Mouse (Mus musculus): Measurements from ENCODE around the gene Acads. TPM values are rescaled to one million over a fixed set of nuclear protein-coding genes. Genes with fewer than 3 reads are reported as not detected.

The Acads gene
- polyA plus RNA-seq, 1 experiment from 2014 or later: 141 TPM

GRCm38 (mm10) chr5:115160655-115161054, 41.5 kb upstream of the Acads start:
- POLR2A ChIA-PET: interaction anchor here (0.6 to 1.5 kb wide), 3 partner anchors 10 to 140 kb away, joined by 3 read pairs; partner anchors contain the start of gene Dynll1

DNA sequence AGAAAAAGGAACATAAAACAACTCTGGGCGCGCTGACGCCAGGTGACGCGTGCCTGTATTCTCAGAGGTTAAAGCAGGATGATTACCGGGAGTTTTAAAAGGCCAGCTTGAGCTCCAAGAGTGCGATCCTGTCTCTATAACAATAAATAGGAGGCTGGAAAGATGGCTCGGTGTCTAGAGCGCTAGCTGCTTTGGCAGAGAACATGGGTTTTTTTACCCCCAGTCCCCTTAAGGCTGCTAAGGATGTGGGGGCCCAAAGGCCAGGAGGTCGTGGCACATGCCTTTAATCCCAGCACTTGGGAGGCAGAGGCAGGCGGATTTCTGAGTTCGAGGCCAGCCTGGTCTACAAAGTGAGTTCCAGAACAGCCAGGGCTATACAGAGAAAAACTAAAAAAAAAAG, 40.0 kb upstream of the Acads start:
- POLR2A ChIA-PET: no interaction called here
- ATAC-seq (no peak), DNase-seq (ENCODE audit: low read depth, low spot score) (no peak)
- H3K27me3 ChIP-seq: no peaks in the 10 kb centered on the region
- in situ Hi-C loops (cut with MboI; ENCODE audit: low pct_unique_long_range_greater_than_20kb): no loop called here
- no peak for TF ChIP-seq CTCF (IDR thresholded peaks at IDR 0.05)
- CTCF ChIA-PET: interaction anchor here (0.9 to 1.9 kb wide), 4 partner anchors 16 to 189 kb away, joined by 3 to 7 read pairs (median 3); no protein-coding TSS in a partner anchor

More at GRCm38 (mm10) chr5:115160655-115161054, 41.5 kb upstream of the Acads start:
- H3K27me3 ChIP-seq: no peaks in the 10 kb centered on the region
- no peak for TF ChIP-seq CTCF (IDR thresholded peaks at IDR 0.05)
- no peak for ATAC-seq
- DNase-seq (ENCODE audit: low read depth, low spot score): no peak
- in situ Hi-C loops (cut with MboI; ENCODE audit: low pct_unique_long_range_greater_than_20kb): no loop called here
- CTCF ChIA-PET: interaction anchor here (1.2 to 1.9 kb wide), 4 partner anchors 9 to 182 kb away, joined by 3 to 7 read pairs (median 3); no protein-coding TSS in a partner anchor

DNA sequence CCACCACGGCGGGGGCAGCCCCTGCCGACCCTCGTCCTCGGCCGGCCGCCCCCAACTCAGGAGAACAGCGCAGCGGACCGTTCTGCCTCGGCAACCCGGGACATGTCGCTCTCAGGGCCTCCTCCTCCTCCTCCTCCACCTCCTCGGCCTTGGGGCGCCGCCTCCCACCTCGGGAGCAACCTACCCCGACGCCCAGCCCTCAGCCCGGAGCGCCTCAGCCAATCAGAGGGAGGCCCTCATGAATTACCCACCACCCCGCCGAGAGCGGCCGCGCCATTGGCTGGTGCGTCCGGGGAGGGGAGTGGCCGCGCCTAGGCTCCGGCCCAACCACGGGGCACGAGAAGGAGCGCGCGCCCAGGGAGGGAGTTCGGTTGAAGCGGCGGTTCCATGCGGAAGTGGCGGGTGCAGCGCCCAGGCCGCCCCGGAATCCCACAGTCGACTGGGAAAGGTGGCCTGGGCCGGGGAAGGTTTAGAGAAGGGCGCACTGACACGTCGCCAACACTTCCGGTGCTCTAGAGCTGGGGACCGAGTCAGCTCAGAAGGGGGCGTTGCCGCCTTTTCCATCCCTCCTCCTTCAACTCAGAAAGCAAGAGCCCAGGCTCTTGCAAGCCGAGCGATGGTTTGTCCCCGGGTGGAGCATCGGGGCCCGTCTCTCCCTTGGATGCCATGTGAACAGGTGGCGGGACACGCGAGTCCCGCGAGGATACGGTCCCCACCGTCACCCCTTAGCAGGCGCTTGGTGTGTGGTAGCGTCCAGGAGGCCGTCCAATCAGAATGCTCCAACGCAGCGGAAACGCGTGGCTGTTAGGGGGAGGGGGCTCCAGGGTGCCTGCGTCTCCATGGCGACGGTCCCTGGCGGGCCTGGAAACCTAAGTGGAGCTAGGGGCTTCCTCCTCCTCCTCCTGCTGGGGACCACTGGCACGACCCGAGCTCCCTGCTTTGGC, 39.2 kb upstream of the Acads start, which contains the start of gene Mlec:
TSS of gene Mlec (minus strand) at position 140 of the 944 bp plus-strand sequence.
- DNase-seq (ENCODE audit: low read depth, low spot score) (peak; percentile 93), ATAC-seq (peak; percentile 94)
- CTCF ChIA-PET: interaction anchor here (1.6 to 1.9 kb wide), 2 partner anchors 33 kb away, joined by 4 to 7 read pairs; no protein-coding TSS in a partner anchor
- no peak for TF ChIP-seq CTCF (IDR thresholded peaks at IDR 0.05)
- H3K27me3 ChIP-seq: no peaks in the 10 kb centered on the region
- in situ Hi-C loops (cut with MboI; ENCODE audit: low pct_unique_long_range_greater_than_20kb): no loop called here
- POLR2A ChIA-PET: interaction anchor here (0.6 to 1.1 kb wide), 5 partner anchors 36 to 402 kb away, joined by 3 to 4 read pairs (median 3); no protein-coding TSS in a partner anchor

- in situ Hi-C loops (cut with MboI; ENCODE audit: low pct_unique_long_range_greater_than_20kb): no loop called here
- no peak for TF ChIP-seq CTCF (IDR thresholded peaks at IDR 0.05)
- no peaks in the 10 kb centered on the region for H3K27me3 ChIP-seq
- no peak for ATAC-seq
- DNase-seq (ENCODE audit: low read depth, low spot score): no peak
- POLR2A ChIA-PET: interaction anchor here (0.6 to 1.1 kb wide), 7 partner anchors 9 to 483 kb away, joined by 3 to 6 read pairs (median 4); partner anchors contain the start of gene Rnf10
- CTCF ChIA-PET: interaction anchor here (1.6 kb wide), 1 partner anchor 32 kb away, joined by 4 read pairs; no protein-coding TSS in a partner anchor
Measured at GRCm38 (mm10) chr5:115156933-115157589, 37.9 kb upstream of the Acads start.

DNA sequence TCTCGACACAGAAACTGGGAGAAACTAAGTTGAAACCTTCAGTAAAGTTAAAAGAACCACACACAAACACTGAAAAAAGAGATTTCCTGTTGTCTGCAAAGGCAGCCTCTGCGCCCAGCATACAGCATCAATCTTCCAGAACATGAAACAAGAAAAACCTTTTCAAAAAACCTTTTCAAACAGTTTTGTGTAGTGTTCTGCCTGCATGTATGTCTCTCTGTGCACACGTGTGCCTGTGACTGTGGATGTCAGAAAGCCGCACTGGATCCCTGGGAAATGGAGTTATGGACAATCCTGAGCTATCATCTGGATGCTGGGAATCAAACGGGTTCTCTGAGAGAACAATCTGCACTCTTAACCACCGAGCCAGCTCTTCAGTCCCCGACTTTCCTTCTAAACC, 37.3 kb upstream of the Acads start:
- in situ Hi-C loops (cut with MboI; ENCODE audit: low pct_unique_long_range_greater_than_20kb): no loop called here
- no peaks in the 10 kb centered on the region for H3K27me3 ChIP-seq
- POLR2A ChIA-PET: interaction anchor here (0.6 to 1.6 kb wide), 3 partner anchors 10 to 116 kb away, joined by 5 to 6 read pairs (median 6); partner anchors contain the start of genes Acads and Rnf10
- TF ChIP-seq CTCF (IDR thresholded peaks at IDR 0.05): no peak
- ATAC-seq: no peak
- no peak for DNase-seq (ENCODE audit: low read depth, low spot score)
- CTCF ChIA-PET: interaction anchor here (1.1 to 2.8 kb wide), 4 partner anchors 10 to 178 kb away, joined by 3 to 11 read pairs (median 4); no protein-coding TSS in a partner anchor

DNA sequence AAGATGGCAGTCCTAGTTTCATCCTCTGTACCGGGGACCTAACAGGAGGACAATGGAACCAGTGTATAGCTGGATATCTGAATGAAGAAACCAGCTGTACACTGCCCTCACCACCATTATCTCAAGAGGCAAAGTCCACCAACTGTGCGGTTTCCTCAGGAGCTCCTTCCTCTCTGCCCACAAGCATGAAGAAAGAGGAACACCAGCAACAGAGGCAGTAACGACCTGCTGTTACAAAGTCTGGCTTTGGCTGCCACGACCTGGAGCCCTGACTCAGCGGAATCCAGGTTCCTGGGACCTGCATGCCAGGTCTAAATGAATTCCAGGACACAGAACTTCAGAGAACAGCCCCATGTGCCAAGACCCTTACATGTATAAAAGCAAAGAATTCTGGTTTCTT, 36.7 kb upstream of the Acads start:
- POLR2A ChIA-PET: interaction anchor here (0.9 to 1.6 kb wide), 3 partner anchors 11 to 37 kb away, joined by 4 to 6 read pairs (median 6); partner anchors contain the start of gene Acads

DNA sequence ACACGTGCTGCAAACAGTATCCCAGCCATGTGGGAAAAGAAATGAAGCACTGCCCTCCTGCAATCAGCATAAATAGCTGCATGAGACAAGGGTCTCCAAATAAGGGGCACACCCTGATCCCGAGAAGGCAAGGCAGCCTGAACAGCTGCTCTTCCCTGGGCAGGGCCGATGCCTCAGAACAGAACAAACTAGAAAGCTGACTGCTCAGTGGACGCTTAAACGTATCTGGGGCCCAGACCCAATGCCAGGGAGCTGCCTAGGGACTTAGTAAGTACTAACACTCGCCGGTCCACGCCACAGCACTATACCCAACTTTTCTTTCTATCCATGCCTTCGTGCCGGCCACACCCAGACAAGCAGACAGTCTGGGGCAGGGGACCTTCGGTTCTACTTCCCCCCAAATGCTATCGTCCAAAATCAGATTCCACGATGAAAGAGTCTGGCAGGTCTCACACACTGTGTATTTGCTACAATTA, 36.0 kb upstream of the Acads start:
- ATAC-seq (no peak), DNase-seq (ENCODE audit: low read depth, low spot score) (no peak)
- H3K27me3 ChIP-seq: no peaks in the 10 kb centered on the region
- CTCF ChIA-PET: interaction anchor here (1.0 to 2.8 kb wide), 5 partner anchors 10 to 177 kb away, joined by 3 to 11 read pairs (median 4); no protein-coding TSS in a partner anchor
- POLR2A ChIA-PET: interaction anchor here (0.9 to 1.6 kb wide), 2 partner anchors 34 to 37 kb away, joined by 4 to 6 read pairs; partner anchors contain the start of gene Acads
- in situ Hi-C loops (cut with MboI; ENCODE audit: low pct_unique_long_range_greater_than_20kb): no loop called here
- TF ChIP-seq CTCF (IDR thresholded peaks at IDR 0.05): no peak

More for the DNA sequence above, 36.7 kb upstream of the Acads start:
- no peak for TF ChIP-seq CTCF (IDR thresholded peaks at IDR 0.05)
- no peak for ATAC-seq
- in situ Hi-C loops (cut with MboI; ENCODE audit: low pct_unique_long_range_greater_than_20kb): no loop called here
- no peak for DNase-seq (ENCODE audit: low read depth, low spot score)
- no peaks in the 10 kb centered on the region for H3K27me3 ChIP-seq
- CTCF ChIA-PET: interaction anchor here (1.0 to 2.8 kb wide), 5 partner anchors 10 to 177 kb away, joined by 3 to 11 read pairs (median 4); no protein-coding TSS in a partner anchor

DNA sequence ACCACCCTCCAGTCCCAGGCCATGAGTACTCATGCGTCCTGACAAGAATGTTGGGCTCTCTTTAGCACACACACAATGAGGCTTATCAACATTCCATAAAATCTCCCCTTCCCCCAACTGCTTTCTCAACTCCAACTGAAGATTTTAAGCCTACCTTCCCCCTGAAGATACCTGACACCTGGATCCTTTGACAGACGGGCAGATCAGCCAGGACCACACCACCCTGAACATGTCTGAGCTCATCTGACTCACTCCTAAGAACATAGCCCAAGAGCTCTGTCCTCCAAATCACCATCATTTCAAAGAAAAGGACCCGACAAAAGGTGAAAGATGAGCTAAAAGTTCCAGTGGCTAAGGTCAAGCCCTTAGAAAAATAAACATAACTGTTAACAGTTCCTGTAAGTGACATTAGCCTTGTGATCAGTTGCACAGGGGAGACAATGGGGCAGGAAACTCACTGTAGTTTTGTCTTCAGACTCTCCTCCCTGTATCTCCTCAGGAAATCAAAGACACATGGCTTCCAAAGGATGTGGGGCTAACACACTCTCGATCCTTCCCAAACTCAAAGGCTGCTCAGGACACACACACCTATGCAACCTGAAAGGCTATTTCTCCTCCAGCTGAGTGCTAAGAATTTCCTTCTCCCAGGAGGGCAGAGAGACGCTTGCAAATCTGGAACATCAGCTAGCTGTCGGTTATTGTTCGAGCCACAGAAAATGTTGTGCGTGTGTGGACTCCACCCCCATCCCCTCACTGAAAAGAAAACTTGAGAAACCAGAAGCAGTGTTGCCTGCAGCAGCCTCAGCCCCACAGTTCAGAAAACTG, 33.2 kb upstream of the Acads start:
- in situ Hi-C loops (cut with MboI; ENCODE audit: low pct_unique_long_range_greater_than_20kb): no loop called here
- no peak for TF ChIP-seq CTCF (IDR thresholded peaks at IDR 0.05)
- no peaks in the 10 kb centered on the region for H3K27me3 ChIP-seq
- POLR2A ChIA-PET: interaction anchor here (0.6 to 2.1 kb wide), 3 partner anchors 9 to 79 kb away, joined by 4 to 6 read pairs (median 4); no protein-coding TSS in a partner anchor
- no peak for DNase-seq (ENCODE audit: low read depth, low spot score)
- no peak for ATAC-seq
- CTCF ChIA-PET: interaction anchor here (1.0 to 2.0 kb wide), 4 partner anchors 8 to 35 kb away, joined by 3 to 6 read pairs (median 4); partner anchors contain the start of gene Unc119b

- ChIA-PET CTCF (interaction anchor here (1.4 to 2.2 kb wide), 2 partner anchors 9 to 14 kb away, joined by 3 to 6 read pairs; no protein-coding TSS in a partner anchor), POLR2A (interaction anchor here (1.8 to 2.1 kb wide), 2 partner anchors 8 to 14 kb away, joined by 4 to 6 read pairs; no protein-coding TSS in a partner anchor)
- DNase-seq (ENCODE audit: low read depth, low spot score) (no peak), ATAC-seq (no peak)
- no peaks in the 10 kb centered on the region for H3K27me3 ChIP-seq
- in situ Hi-C loops (cut with MboI; ENCODE audit: low pct_unique_long_range_greater_than_20kb): no loop called here
- TF ChIP-seq CTCF (IDR thresholded peaks at IDR 0.05): no peak
Measured at GRCm38 (mm10) chr5:115151457-115151856, 32.3 kb upstream of the Acads start.

All from Patski (cell line).